Mouse (Mus musculus) adrenal gland, postnatal 10 days (tissue): Measurements from ENCODE around the gene Rbpms2. TPM values are rescaled to one million over a fixed set of nuclear protein-coding genes. Genes with fewer than 3 reads are reported as not detected.

Source experiments
- DNase-seq: peaks from one replicate; pipeline ENCODE4 v3.0.0; 2021; ENCODE audit warnings: mixed read lengths
- long read RNA-seq, 2 experiments: library from polyadenylated mRNA; stranded (forward); transcript quantifications; one replicate each; pipeline ENCODE4 v2.0.0; 2021
- total RNA-seq, 2 experiments: library from RNA; stranded (reverse); gene quantifications; 2 replicates each; pipeline ENCODE4 v1.2.3; 2021

The Rbpms2 gene
- total RNA-seq, result 10 to 100 TPM; 49.7 to 61.5 TPM
- long read RNA-seq, experiment 1, transcript Rbpms2-201 (8 exons, 1,987 nt), result major isoform, 21 of 50 reads
- long read RNA-seq, experiment 1, partial matches to known transcripts, result 13 of 50 reads
- long read RNA-seq, experiment 1, other reads (novel, unspliced or antisense), result 15 of 50 reads
- long read RNA-seq, experiment 2, transcript Rbpms2-201 (8 exons, 1,987 nt), result major isoform, 26 of 38 reads
- long read RNA-seq, experiment 2, partial matches to known transcripts, result 5 of 38 reads
- long read RNA-seq, experiment 2, other reads (novel, unspliced or antisense), result 6 of 38 reads

DNA sequence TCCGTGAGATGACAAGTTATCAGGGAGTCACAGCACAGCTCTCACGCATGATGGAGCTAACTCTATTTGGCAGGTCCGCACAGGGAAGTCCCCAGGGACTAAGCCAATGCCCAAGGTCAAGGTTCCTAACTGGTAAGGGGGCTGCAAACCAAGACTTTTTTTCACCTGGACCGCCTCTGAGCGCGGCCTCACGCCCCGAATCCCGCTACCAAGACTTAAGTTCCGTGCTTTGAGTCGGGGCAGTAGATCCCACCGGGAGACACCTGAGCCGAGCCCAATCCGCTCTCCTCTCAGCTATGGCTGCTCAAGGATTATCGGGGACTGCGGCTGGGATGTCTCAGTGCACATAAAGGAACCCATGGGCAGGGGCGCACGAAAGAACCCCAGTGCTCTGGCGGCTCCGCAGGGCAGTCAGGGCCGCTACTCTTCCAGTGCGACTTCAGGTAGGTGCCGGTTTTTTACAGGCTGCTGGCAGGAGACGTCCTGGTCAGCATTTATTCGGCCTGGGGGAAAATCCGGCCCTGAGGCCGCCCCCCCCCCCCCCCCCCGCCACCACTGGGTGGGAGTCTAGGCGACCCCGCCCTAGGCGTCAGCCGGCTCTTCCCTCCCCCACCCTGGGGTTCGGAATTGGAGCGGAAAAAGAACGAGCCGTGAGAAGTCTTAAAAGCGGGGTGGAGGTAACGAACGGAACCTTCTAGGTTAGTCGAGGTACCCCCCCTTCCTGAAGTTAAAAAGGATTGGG is at the start of gene Rbpms2:
Gene Rbpms2, plus strand, starts transcription at position 624 of the 742 bp plus-strand sequence.
- DNase-seq, result peak; percentile 72

DNA sequence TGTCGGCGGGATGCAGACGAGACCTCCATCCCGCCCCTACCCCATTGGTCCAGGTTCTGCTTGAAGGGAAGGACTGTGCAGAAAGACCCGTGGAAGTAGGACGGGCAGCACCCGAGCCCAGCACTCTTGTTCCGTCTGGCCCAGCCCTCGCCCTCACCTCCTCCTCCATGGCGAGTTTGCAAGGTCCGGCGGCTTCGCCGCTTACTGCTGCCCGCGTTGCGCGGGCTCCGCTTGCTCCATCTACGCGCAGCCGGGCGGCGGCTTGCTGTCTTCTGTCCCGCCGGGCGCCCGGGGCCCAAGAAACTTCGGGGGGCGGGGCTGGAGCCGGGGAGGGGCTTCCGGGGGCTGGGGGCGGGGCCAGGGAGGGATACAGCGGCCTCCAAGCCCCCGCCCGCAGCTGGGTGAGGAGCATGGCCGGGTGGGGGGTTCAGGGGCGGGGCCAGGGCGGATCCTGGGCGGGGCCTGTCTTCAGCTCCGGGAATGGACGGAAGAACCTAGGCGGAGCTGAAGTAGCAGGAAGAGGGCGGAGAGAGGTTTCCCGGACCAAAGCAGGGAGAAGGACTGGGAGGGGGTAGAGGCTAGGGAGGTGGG is 49.6 kb upstream of the Rbpms2 start, which contains the start of gene Plekho2:
Gene Plekho2, minus strand, starts transcription at position 260 of the 591 bp plus-strand sequence.
- peak; percentile 97 for DNase-seq

DNA sequence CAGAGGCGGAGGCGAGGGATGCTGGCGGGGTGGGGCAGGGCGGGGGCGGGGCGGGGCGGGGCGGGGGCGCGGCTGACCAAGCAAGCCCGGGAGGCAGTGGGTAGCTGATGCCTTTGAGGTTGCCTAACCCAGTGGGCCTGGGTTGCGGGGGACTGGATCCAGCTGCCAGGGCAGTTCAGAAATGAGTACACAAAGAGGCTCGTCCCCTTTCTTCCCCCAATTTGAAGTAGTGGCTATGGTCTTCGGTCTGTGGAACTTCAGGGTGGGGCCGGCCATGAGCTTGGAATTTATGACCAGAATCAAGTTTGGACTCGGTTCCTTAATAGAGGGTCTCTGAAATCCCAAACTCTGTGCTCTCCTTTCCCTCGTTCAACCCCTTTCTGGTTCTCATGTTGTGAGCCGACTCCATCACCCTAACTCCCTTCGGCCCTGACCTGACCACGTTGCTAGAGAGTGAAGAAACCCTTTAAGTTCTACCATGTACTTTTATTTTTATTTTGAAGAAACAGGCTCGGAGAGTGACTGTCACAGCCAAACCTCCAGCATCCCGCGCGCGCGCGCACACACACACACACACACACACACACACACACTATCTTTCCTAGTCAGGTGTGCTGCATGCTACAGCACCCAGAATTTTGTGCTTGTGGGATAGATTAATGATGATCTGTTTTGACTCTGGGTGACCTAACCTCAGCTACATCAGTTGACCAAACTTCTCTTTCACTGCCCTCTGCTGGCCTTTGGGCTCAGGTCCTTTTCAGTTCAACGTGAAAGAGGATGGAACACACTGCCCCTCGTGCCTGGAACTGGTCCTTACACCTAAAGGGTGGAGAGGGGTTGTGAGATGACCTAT is 48.8 kb upstream of the Rbpms2 start:
- DNase-seq, result peak; percentile 90

DNA sequence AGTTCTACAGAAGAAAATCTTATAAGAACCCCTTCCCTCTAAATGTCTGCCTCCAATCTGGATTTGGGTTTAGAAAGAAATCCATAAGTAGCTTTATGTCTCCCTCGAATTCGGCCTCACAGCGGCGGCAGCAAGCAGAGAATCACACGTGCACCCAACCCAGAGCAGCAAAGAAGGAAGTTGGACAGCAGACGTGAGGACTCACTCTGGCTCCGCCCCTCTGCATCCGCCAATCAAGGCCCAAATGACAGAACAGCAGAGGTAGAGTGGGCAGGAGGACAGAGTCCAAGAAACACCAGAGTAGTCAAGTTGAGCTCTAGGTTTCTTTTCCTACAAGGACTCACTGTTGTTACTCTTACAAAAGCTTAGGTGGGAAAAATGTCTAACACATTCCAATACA is 46.4 kb upstream of the Rbpms2 start:
- no peak for DNase-seq

DNA sequence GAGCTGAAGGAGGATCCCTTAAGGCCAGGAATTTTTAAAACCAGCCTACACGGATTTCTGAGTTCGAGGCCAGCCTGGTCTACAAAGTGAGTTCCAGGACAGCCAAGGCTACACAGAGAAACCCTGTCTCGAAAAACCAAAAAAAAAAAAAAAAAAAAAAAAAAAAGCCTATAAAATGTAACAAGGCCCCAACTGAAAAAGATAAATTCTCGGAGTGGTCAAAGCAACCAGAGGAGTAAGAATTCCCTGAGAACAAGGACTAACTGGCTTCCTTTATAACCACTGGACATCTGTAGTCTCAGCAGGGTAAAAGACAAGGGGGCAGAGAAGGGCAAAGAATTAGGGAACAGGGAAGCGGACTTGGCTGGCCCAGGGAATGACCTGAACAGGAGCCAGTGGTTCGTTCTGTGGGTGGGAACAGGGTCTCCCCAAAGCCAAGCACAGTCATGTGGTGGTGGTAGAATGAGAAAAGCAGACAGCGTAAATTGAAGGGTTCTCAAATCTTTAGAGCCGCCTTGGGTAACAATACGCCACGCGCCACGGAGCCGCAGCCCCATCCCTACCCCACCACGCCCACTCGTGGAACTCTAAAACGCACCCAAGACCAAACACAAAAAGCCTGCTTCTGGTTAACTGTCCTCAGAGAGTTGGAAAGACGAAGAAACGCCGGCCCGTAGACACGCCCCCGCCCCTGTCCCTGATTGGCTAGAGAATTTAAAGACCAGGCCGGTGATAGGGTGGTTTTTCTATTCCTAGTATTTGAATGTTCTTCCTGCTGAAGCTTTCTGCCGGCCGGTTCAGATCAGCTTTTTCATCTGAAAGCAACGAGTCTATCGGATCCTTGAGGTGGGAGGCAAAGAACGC is 42.8 kb upstream of the Rbpms2 start, which contains the start of gene Pif1:
Gene Pif1, plus strand, starts transcription at position 755 of the 864 bp plus-strand sequence.
- peak; percentile 91 for DNase-seq

DNA sequence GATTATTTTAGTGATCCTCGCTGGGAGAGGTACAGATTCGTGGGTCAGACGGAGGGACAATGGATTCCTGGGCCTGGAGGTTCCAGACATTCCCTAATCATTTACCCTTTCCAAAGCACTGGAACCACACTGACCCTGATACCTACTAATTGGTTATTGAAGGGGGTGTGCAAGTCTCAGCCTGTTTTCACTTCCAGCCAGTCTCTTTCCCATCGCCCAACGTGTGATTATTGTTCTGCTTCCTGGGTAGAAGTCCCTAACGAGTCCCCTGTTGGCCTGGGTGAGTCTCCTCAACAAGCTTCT is 42.2 kb upstream of the Rbpms2 start:
- no peak for DNase-seq

DNA sequence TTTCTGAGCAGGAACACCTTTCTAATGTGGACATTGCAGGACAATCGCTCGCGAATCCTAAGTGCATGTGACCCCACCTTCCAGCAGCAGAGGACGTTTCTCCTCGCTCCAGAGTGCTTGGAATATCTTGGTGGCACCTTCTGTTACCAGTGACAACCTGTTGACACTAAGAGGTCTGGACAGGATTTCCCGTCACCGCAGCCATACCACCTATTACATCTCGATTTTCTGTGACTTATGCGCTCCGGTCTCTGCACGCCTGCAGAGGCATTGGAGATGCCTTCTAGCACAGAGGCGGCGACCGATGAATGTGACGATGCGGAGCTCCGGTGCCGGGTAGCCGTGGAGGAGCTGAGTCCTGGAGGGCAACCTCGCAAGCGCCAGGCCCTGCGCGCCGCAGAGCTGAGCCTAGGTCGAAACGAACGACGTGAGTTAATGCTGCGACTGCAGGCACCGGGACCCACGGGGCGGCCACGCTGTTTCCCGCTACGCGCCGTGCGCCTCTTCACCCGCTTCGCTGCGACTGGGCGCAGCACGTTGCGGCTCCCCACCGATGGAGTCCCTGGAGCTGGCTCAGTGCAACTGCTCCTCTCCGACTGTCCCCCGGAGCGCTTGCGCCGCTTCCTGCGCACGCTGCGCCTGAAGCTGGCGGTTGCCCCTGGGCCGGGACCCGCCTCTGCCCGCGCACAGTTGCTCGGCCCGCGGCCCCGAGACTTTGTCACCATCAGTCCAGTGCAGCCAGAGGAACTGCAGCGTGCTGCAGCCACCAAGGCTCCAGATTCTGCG is 41.7 kb upstream of the Rbpms2 start:
- peak; percentile 53 for DNase-seq

DNA sequence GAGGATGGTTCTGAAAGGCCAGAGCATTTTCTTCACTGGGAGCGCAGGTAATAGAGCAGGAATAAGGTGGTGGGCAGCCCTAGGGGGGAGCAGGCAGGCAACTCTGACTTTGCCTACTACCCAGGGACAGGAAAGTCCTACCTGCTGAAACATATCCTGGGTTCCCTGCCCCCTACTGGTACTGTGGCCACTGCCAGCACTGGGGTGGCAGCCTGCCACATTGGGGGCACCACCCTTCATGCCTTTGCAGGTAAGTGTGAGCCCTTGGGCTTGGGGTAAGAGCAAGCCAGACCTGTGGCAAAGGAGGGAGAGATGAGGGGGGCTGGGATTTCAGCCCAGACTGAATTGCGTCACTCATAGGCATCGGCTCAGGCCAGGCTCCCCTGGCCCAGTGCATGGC is 40.4 kb upstream of the Rbpms2 start:
- DNase-seq, result no peak

DNA sequence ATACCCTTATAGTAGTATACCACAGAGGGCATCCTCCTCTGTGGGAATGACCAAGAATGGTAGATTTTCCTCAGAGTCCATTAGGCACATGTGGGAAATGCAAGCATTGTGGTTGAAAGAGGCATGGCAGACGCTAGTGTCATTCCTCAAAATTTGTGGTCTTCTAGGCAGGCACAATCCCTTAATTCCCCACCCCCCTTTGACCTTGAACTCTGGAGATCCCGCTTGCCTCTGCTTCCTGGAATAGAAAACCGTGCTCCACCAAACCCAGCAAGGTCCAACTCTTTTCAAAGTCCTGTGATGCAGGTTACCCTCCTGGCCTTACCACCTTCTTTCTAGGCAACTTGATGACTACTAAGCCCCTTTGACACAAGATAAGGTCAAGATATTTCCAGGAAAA is 36.7 kb upstream of the Rbpms2 start:
- DNase-seq, result no peak

DNA sequence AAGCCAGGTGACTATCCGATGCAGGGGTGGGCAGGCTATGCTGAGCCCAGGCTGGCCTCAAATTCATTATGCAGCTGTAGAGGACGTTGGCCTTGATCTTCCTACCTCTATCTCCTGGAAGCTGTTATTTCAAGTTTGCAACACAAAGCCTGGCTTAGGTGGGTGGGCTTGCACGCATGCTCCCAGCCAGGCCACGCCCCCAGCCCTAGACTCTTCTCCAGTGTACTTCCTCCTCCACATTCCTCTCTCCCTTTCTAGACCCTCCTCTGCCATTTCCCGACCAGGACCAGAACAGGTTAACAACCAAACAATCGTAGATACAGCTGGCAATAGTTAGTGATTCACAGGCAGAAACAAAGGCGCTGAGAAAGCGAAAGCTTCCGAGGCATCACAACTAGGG is 35.9 kb upstream of the Rbpms2 start:
- DNase-seq, result no peak

DNA sequence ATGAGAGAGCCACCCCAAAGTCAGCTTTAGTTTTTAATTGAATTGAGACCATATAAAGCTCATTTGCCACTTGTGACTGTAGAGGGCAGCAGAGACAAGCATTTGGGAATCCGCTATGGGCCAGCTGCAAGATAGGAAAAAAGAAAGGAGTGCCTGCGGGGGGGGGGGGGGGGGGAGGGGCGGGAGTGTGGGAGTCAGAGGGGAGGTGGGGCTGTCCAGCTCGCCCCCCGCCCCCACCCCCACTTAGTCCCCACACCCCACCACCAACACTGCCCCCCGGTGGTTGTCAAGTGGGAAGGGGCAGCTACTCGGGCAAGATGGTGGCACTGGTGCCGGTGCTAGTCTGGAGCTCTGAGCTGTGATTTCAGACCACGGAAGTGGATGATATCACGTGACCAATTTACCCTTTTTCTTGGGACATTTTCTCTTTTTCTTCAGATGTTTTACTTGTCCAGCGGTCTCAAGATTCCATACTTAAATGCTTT is 30.6 kb upstream of the Rbpms2 start:
- DNase-seq, result peak; percentile 76

DNA sequence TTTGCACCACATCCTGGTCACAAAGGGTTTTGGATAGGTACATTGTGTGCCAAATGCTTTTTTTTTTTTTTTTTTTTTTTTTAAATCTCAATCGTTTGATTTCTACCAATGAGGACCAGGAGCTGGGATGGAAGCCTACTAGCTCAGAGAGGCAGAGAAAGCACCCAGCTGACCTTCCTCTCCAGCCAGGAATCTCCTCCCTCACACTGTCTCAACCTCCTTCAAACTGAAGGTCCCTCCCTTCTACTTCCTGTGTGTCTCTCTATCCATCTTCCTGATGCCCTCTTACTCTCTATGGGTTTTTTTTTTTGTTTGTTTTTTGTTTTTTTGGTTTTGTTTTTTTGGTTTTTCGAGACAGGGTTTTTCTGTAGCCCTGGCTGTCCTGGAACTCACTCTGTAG is 28.5 kb upstream of the Rbpms2 start:
- no peak for DNase-seq

DNA sequence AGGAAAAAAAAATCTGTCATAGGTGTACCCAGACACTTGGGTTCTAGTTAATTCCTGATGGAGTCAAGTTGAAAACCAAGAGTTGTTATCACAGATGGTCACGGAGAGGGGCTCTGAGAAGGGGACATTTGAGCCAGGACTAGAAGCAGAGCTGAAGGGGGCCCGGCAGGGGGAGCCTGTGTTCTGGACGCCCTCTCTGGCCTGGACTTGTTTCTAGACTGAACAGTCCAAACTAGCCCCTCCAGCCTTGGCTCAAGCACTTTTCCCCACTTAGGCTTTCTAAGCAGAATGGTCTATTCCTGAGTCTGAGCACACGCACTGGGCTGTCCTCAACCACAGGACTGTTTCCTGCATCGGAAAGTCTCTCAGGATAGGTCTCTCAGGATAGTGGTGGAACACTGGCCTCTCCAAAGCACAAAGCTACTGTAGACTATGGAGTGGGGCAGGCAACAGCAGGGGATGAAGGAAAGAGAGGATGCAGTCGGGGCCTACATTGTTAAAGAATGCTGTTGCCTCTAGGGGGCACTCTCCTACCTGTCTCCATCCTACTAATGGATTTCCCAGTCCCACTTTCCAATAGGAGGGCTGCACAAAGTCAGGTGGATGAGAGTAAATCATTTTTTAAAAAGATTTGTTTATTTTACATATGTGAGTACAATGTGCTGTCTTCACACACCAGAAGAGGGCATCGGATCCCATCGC is 25.9 kb upstream of the Rbpms2 start:
- peak; percentile 31 for DNase-seq

DNA sequence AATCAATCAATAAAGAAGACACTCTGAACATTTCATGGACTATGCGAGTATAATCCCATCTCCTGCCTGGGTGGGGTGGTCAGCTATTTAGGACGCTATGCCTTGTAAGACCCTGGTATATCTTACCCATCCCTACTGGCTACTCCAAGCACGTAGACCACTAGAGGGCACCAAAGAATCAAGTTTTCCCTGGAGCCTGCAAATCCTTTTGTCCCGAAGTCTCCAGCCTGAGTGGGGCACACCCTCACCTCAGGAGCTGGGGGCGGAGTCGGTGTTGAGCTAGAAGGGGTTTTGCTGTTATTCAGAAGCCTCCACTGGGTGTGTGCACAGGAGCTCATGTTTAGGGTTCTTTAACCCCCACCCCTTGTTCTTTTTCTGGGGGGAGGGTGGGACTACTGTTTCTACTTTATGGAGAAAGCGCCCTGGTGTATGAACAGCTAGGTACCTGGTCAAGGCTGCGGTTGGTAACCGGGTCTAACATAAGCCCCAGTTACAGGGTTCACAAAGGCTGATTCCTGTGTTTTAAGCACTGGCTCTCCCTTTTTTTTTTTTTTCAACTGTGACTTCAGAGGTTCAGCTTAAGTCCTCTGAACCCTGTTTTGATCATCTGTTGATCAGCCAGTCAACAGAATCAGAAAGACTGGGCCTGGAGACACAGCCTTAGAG is 23.8 kb upstream of the Rbpms2 start:
- peak; percentile 75 for DNase-seq

DNA sequence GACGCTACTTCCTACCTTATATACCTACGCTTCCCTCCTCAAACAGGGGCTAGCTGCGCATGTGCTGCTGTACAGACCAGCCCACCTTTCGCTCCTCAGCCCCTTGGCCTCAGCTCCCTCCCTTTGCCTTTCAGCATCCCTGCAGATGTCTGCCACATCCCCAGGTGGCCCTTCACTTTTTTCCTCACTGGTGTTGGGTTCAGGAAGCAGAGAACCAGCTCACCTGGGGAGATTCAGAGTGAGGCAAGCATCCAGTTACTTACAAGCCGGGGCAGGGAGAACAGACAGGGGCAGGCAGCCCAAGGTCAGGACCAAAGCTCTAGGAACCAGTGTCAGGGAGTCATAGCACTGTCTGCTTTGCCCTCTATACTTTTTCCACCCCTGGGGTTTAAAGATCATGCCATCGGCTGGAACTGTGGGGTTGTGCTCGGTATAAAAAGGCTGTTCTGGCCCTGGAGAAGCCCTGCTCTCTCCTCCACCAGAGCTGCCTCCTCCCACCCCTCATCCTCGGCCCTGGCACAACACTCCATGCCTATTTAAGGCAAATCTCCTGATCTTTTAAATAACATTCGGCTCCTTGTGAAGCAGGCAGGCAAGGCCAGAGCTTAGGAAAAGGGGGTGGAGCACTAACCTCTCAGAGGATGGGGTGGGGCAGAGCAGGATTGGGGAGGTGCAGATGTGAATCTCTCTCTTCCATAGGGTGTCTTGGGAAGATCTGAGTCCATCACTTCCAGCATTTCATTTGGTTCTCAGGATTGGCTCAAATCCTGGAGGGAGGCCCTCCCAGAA is 22.9 kb upstream of the Rbpms2 start:
- DNase-seq, result peak; percentile 24

DNA sequence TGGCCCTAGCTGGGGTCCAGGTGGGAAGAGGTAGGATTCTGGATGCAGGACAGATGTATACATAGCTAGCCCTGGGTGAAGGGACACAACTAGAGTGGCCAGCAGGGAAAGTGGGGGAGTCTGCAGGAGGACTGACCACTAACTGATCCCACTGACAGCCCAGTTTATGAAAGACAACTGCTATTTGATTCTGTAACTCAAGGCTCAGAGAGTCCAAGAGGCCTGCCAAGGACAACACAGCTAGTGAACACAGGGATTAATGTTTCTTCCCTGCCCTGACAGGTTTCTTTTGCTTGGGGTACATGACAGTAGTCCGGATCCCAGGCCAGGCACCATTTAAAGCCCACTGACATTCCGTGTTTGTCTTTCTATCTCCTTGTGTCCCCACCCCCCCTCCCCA is 22.3 kb upstream of the Rbpms2 start:
- DNase-seq, result no peak

DNA sequence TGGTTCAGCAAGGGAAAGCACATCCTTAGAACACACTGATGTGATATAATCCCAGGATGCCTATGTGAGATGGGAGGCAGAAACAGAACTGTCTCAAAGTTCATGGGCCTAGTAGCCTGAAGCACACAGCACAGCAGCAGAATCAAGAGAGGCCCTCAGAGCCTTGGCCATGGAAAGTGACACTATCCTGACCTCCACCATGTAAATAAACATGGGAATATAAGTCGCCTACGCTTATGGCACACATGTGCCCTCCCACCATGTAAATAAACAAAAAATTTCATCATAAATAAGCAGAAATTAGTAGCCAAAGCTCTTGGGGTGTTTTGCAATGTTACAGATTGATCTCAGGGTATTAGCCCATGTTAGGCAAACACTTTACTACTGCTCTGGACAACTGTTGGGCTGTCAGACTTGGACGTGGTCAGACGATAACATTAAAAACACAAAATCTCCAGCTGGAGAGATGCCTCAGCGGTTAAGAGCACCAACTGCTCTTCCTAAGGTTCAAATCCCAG is 17.4 kb upstream of the Rbpms2 start:
- DNase-seq, result no peak

DNA sequence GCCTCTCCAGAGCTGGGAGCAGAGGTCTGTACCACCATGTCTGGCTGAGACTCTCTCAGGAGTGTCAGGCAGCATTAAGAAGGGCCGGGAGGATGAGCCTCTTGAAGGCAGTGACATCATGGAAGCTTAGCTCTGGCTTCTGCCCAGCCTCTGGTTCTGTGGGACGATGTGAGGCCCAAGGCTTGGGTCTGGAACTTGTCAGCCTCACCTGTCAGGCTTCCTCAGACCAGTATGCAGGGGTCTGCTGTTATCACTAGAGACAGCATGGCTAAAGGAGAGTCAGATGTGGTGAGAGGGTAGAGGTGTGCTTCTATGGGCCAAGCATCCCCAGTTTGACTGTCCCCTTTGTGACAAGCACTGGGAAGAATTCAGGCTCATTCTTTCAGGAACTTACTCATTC is 16.4 kb upstream of the Rbpms2 start:
- no peak for DNase-seq
